Mouse (Mus musculus) kidney, adult 18-20 months (tissue): ENCODE results near the gene Vbp1.

Experiments
- DNase-seq: peaks from one replicate; pipeline ENCODE4 v3.0.0; 2021

Gene Vbp1

DNA sequence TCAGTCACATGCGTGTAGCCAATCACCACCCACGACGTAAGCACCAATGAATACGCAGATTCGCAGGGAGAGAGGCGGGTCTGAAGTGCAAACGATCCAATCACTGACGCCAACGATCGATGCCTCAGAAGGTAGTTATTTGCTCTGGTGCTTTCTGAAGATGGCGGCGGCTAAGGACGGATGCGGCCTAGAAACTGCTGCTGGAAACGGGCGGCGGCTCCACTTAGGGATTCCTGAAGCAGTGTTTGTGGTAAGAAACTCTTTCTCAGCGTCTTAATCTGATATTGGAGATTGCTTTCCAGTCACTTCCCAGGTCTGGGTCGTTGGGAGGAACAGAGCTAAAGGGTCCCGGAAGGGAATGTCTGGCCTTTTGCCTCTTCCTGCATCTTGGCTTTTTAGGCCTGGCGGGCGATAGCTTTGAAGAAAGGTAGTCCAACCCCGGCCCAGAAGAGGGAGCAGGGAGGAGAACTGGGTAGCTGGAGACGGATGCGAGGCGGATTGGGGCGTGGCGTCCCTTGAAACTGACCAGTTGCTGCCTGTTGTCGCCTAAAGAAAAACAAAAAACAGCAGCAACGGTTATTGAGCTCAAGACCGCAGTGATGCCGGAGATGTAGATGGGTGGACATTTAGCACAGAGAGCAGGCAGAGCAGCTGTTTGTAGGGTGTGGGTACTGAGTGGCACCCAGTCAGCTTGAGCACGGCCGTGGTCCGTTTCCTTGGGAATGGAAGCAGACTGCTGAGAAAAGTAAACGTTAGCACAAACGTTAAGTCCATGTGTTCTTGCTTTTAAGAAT lies at the start of gene Vbp1:
Vbp1 (plus strand) TSS at position 121 of the 794 bp plus-strand sequence.
- DNase-seq = peak; percentile 85

DNA sequence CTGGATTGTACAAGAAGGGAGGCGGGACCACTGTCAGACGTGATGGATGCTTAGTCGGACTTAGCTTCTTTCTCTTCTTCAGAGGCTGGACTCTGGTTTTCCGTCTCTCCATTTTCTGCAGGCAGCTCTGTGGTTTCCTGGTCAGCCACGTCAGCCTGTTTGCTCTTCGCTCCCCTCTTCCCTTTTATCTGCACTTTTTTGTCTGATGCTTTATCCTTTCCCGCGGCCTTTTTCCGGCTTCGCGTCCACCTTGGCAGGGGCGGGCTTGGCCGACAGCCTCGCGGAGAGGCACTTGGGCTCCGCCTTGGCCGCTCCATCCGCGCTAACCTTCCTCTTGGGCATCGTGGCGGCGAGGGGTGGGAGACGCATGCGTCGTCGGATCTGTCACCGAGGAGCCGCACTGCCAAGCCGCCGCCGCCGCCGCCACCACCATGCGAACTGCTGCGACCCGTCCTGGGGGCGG lies 38.9 kb upstream of the Vbp1 start:
- peak; percentile 49 for DNase-seq

DNA sequence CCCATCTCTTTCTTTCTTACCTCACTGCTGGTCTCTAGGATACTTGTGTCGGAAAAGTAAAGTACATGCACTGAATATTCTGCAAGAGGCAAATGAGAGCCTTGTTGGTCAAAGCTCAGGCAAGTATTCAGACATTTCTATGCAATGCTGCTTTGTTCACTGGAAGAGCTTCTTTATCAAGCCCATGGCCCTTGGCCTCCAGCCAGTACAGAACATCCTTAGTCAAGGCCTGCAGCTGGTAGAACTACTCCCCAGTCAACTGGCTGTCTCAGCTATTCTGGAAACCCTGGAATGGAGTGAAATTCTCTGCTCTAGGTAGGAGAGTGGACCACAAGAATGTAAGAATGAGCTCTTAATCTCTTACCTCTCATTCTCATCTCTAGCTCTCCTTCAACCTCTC lies 24.2 kb upstream of the Vbp1 start:
- DNase-seq = no peak

DNA sequence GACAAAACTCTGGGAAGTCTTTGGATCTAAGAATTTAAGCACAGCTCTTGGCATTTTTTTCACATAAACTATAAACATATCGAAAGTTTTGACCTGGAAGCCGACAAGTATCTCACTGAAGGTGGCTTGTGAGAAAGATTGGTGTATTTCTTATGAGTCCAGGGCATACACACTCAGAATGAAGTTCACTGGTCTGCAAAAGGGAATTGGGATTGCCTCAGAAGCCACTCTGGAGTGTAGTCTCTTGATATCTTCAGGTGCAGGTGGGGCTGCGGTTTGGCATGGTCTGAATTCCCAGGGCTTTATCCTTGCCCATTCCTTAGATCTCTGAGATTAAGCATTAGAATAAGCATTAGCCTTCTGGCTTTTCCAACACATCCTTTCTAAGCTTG lies 316 bp upstream of the Vbp1 start:
- DNase-seq = no peak

DNA sequence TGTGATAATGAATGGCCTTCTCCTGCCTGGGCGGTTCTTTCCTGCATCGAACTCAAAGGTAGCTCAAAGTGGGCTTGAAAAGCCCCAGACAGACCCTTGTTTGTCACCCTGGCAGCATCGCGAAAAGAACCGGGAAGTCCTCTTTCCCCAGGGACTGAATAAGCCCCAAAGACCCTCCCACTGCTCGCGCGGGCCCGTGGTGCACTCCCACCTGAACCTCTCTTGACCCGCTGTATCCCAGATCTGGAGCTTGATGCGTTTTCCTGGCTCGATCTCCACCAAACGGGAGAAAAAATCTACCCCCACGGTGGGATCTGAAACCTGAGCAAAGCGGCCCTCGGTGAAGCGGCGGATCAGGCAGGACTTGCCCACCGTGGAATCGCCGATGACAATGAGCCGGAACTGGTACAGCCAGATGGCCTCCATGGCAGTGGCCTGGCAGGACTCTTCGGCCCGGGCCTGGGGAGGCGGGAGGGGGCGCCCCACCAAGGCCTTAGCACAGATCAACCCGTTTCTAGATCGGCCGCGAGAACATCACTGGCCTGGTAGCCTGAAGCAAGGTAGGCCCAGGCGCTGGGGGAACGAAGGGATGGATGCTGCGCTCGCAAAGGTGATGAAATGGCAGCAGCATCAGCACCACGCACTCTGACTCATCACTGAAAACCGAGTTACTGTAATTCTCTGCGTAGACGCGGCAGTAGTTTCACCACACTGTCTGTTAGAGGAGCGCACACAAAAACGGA lies 63.7 kb downstream of the Vbp1 start, which contains the start of gene Rab39b:
Rab39b (minus strand) TSS at position 650 of the 743 bp plus-strand sequence.
- DNase-seq = peak; percentile 7

DNA sequence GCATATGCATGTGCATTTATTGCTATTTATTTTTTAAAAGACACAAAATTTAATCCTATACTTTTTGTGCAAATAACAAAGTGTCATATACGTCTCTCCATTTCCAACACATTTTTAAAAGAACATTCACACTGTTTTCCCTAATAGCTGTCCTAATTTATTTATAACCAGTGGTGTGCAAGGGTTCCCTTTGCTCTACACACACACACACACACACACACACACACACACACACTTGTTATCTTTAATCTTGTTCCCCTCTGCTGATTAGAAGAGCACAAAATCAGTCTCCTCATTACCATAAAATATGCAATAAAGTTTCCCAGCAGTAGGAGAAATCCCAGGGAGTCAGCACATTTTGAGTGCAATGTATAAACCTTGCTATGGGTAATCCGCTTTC lies 64.4 kb downstream of the Vbp1 start:
- DNase-seq = no peak
